Mouse (Mus musculus) frontal cortex, postnatal 10 days (tissue): ENCODE measurements around the gene Riok1.

Experiments used
- DNase-seq, 2 experiments: peaks; one replicate each; pipeline ENCODE4 v3.0.0; 2022; ENCODE audit warnings: low spot score in 2 of 2, mixed read lengths in 1 of 2

Riok1 gene

GRCm38 (mm10) chr13:38036343-38037043 is at the start of gene Riok1:
TSS of gene Riok1 (plus strand) at chr13:38036995.
- peak in 1 of 2 experiments; percentile 13 for DNase-seq

- no peak for DNase-seq
Measured at GRCm38 (mm10) chr13:37989701-37990100, 47.1 kb upstream of the Riok1 start.

- no peak for DNase-seq
Measured at GRCm38 (mm10) chr13:37992638-37993371, 44.0 kb upstream of the Riok1 start.

- DNase-seq, result no peak
Measured at GRCm38 (mm10) chr13:37993376-37993703, 43.5 kb upstream of the Riok1 start.

GRCm38 (mm10) chr13:37993704-37994404 is 42.9 kb upstream of the Riok1 start, which contains the start of gene Ssr1:
TSS of gene Ssr1 (minus strand) at chr13:37994217.
- DNase-seq, result peak; percentile 93 to 95

GRCm38 (mm10) chr13:37994405-37994749 is 42.4 kb upstream of the Riok1 start:
- DNase-seq, result no peak

GRCm38 (mm10) chr13:37999713-38000112 is 37.1 kb upstream of the Riok1 start:
- DNase-seq, result no peak

GRCm38 (mm10) chr13:38002461-38002860 is 34.3 kb upstream of the Riok1 start:
- no peak for DNase-seq

GRCm38 (mm10) chr13:38007972-38008371 is 28.8 kb upstream of the Riok1 start:
- DNase-seq, result no peak

GRCm38 (mm10) chr13:38009721-38010408 is 26.9 kb upstream of the Riok1 start:
- DNase-seq, result no peak

GRCm38 (mm10) chr13:38010444-38010910 is 26.3 kb upstream of the Riok1 start:
- DNase-seq, result no peak

GRCm38 (mm10) chr13:38012436-38012835 is 24.4 kb upstream of the Riok1 start:
- no peak for DNase-seq

- DNase-seq, result no peak
Measured at GRCm38 (mm10) chr13:38015591-38015990, 21.2 kb upstream of the Riok1 start.

- DNase-seq, result no peak
Measured at GRCm38 (mm10) chr13:38018791-38019190, 18.0 kb upstream of the Riok1 start.

- no peak for DNase-seq
Measured at GRCm38 (mm10) chr13:38025874-38026273, 10.9 kb upstream of the Riok1 start.

- DNase-seq, result no peak
Measured at GRCm38 (mm10) chr13:38027618-38028248, 9.1 kb upstream of the Riok1 start.

GRCm38 (mm10) chr13:38028407-38028806 is 8.4 kb upstream of the Riok1 start:
- DNase-seq, result no peak

- DNase-seq, result peak; percentile 92 to 96
Measured at GRCm38 (mm10) chr13:38037044-38037687, 371 bp downstream of the Riok1 start, which contains the start of gene Cage1. TSS of gene Cage1 (minus strand) at chr13:38037069.

- DNase-seq, result no peak
Measured at GRCm38 (mm10) chr13:38037811-38038210, 1.0 kb downstream of the Riok1 start.

GRCm38 (mm10) chr13:38049888-38050287 is 13.1 kb downstream of the Riok1 start:
- DNase-seq, result no peak

- DNase-seq, result no peak
Measured at GRCm38 (mm10) chr13:38062678-38063077, 25.9 kb downstream of the Riok1 start.
